Mouse (Mus musculus): Measurements from ENCODE around the gene Platr17.
"Not testable (repeated sequence)": the region's sequence is repeated elsewhere in the genome, so short reads cannot be mapped to it uniquely, and the experiment has no call there.

The Platr17 gene

DNA sequence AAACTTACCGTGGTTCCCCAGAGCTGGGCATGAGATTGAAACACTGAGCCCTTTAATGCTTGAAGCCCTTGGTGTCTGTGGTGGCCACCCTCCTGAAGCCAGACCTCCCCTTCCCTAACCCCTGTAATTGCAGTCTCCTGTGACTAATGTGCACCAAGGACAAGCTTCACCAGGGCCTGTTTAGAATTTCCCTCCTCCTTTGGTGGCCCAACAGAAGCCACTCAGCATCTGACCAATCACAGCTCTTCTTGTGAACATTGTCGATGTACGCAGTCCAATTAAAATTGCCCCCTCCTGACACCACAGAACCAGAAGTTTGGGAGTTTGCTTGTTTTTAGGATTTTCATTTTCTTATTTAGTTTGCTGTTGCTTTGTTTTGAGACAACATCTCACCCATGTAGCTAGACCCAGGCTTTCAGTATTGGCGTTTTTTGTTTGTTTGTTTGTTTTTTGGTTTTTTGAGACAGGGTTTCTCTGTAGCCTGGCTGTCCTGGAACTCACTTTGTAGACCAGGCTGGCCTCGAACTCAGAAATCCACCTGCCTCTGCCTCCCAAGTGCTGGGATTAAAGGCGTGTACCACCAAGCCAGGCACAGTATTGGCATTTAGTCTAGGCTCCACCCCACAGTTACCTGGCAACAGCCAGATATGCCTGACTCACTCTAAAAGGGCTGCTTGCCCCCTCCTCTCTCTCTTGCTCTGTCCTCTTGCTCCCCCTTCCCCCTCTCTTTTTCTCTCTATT is 854 bp upstream of the Platr17 start:
- DNase-seq: not testable (repeated sequence)

DNA sequence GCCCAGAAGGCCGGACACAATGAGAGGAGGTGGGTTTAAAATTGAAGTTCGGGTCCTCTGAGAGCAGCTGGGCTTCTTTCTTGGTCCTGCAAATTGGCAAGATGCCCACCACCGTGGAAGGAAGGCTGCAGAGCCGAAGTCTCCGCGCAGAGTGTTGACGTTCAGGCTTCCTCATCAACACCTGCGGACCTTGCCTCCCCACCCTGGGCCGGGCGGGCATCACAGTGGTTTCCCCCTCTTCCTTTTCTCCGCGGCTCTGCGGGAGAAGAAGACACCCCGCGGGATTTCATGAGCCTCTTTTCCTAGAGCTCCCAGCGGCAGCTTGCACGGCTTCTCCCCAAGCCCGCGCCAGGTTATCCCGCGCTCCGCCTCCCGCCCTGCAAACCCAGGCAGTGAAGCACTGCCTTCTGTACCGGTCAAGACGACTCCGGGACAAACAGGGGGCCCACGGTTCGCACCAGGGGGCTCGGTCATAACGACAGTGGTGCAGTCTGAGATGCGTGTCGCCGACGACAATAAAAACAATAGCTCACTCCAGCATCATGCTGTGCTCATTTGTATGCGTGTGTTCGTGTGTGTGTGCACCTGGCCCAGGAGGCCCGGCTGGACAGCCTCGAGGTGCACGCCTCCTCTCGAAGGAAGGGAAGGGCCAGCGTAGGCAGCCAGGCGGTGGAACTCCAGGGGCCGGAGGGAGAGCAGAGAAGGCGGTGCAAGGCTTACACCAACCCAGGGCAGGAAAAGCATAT is 3.6 kb downstream of the Platr17 start:
- peak; percentile 75 to 84 for DNase-seq

DNA sequence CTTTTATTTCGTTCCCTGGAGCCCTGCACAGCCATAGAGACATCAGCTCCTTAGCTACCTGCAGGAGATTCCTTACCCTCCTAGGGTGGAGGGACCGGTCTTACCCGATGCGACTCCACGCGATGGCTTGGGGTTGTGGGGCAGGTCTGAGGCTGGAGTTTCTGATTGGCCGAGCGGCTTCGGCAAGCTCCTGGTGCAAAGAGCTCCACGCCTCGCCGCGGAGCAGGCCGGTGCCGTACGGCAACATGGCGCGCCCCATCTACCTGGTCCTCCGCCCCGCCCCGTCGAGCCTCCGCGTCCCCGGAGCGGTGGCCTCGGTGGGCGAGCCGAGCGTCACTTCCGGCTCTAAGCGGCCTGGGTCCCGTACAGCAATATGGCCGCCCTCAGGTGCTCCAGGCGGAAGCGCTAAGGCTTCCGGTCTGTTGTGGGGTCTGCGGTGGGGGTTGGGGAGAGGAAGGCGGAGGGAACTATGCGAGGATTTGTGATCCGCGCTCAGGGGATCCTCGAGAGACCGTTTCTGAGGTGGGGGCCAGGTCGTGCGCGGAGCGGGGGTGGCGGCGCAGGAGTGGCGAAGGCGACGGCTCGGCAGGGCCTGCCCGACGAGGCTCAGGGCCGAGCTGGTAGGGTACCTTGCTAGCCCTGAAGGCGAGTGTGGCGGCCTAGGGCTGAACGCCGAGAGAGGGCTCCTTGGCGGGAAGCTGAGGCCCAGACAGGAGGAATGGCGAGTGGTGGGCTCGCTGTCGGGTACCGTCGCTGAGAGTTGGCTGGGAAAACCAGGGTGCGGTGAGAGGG is 4.3 kb downstream of the Platr17 start, which contains the start of gene Daxx:
Gene Daxx, plus strand, starts transcription at position 338 of the 792 bp plus-strand sequence.
- DNase-seq: peak; percentile 98 to 99

DNA sequence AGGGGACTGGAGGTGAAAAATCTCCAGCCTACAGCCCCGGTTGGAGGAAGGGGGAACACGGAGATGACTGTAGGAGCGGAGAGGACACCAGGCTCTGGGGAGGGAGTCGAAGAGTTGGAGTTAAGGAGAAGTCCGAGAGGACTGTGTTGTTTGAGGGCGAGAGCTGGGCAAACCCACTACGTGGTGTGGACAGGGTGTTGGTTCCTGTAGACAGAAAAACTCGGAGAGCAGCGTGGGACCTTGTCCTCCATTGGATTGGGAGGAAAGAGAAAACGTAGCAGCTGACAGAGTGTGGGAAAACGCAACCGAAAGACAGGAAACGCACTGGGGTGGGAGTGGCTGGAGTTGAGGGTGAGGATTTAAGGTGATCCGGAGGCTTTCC is 4.9 kb downstream of the Platr17 start:
- no peak for DNase-seq

DNA sequence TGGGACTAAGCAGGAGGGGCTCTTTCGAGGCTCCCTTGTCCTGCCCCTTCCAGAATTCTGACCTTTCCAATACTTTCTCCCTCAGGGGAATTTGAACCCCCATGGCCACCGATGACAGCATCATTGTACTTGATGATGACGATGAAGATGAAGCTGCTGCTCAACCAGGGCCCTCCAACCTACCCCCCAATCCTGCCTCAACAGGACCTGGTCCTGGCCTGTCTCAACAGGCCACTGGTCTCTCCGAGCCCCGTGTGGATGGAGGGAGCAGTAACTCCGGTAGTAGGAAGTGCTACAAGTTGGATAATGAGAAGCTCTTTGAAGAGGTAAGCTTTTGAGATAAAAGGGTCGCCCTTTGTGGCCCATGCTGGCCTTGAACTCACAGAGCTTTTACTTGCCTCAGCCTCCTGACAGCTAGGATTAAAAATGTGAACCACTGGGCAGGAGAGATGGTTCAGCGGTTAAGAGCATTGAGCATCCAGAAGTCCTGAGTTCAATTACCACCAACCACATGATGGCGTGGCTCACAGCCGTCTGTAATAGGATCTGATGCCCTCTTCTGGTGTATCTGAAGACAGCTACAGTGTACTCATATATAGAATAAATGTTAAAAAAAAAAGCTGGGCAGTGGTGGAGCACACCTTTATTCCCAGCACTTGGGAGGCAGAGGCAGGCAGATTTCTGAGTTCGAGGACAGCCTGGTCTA is 5.6 kb downstream of the Platr17 start:
- no peak for DNase-seq

DNA sequence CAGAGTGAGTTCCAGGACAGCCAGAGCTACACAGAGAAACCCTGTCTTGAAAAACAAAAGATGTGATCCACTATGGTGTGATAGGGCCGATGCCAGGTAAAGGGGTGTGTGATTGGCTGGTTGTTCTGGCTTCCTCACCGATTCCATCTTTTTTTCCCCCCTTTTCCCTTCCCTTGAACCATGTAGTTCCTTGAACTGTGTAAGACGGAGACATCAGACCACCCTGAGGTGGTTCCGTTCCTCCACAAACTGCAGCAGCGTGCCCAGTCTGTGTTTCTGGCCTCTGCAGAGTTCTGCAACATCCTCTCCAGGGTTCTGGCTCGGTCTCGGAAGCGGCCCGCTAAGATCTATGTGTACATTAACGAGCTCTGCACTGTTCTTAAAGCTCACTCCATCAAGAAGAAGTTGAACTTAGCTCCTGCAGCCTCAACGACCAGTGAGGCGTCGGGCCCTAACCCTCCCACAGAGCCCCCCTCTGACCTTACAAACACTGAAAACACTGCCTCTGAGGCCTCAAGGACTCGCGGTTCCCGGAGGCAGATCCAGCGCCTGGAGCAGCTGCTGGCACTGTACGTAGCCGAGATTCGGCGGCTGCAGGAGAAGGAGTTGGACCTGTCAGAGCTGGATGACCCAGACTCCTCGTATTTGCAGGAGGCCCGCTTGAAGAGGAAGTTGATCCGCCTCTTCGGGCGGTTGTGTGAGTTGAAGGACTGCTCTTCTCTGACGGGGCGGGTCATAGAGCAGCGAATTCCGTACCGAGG is 6.3 kb downstream of the Platr17 start:
- DNase-seq: no peak

DNA sequence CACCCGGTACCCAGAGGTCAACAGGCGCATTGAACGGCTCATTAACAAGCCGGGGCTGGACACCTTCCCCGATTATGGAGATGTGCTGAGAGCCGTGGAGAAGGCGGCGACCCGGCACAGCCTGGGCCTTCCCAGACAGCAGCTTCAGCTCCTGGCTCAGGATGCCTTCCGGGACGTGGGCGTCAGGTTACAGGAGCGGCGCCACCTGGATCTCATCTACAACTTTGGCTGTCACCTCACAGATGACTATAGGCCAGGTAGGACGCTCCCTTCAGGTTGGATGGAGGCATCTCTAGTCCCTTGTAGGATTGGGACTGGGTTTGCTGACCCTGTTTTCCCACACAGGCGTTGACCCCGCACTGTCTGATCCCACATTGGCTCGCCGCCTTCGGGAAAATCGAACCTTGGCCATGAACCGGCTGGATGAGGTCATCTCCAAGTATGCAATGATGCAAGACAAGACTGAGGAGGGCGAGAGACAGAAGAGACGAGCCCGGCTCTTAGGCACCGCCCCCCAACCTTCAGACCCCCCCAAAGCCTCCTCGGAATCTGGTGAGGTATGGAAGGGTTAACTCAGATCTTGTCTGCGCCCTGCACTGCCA is 7.0 kb downstream of the Platr17 start:
- DNase-seq: no peak

DNA sequence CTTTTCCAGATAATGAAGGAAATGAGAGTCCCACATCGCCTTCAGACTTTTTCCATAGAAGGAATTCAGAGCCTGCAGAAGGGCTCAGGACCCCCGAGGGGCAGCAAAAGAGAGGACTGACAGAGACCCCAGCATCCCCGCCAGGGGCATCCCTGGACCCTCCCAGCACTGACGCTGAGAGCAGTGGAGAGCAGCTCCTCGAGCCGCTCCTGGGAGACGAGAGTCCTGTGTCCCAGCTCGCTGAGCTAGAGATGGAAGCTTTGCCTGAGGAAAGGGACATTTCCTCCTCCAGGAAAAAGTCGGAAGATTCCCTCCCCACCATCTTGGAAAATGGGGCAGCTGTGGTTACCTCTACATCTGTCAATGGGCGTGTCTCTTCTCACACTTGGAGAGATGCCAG is 8.3 kb downstream of the Platr17 start:
- no peak for DNase-seq

DNA sequence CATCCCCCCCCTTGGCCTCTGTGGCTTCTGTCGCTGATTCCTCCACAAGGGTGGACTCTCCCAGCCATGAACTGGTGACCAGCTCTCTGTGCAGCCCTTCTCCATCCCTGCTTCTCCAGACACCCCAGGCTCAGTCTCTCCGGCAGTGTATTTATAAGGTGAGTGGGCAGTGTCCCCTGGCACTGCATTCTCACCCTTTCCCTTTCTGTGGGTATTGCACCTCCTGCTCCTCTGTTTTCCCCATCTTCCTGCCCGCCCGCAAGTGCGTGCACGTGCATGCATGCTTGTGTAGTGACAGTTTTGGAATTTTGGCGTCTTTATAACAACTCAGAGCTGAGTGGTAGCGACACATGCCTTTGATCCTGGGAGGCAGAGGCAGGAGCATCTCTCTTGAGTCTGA is 9.0 kb downstream of the Platr17 start:
- no peak for DNase-seq

DNA sequence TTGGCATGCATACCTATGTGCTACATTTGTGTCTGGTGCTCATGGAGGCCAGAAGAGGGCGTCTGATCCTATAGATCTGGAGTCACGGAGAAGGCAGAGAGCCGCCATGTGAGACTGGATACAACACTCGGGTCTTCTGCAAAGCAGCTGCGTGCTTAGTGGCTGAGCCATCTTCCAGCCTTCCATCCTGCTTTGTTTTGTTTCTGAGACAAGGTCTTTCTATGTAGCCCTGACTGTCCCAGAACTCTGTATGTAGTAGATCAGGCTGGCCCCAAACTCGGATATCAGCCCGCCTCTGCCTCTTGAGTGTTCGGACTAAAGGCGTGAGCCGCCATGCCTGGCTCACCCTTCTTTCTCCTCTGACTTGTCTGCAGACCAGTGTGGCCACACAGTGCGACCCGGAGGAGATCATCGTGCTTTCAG is 10.0 kb downstream of the Platr17 start:
- DNase-seq: no peak

DNA sequence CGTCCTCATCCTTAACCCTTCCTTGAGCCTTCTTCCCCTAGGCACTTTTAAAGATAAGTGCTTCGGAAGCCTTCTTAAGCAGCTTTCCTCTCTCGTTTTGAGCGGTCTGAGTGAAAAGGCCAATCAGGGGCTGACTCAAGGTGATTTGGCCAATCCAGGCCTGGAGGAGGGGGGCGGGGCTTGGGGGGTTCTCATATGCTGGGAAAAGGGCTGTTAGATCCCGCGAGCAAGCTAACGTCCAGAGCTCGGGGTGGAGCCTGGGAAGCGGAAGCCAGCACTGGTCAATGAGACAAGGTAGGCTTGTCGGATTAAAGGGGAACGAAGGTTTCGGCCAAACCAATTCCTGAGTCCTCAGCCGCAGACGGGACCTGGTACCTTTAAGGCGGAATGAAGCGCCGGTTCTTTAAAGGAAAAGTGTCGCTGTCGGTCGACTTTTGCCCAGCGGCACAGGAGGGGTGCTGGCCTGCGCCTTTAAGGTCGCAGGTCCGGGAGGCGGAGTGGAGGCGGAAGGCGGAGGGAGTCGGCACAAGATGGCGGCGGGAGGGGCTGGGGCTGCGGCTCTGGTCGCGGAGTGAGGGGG is 10.8 kb downstream of the Platr17 start, which contains the start of the genes Tapbp and Zbtb22:
Gene Tapbp, plus strand, starts transcription at position 229 of the 580 bp plus-strand sequence.
Gene Zbtb22, plus strand, starts transcription at position 234 of the 580 bp plus-strand sequence.
- peak; percentile 98 to 99 for DNase-seq

DNA sequence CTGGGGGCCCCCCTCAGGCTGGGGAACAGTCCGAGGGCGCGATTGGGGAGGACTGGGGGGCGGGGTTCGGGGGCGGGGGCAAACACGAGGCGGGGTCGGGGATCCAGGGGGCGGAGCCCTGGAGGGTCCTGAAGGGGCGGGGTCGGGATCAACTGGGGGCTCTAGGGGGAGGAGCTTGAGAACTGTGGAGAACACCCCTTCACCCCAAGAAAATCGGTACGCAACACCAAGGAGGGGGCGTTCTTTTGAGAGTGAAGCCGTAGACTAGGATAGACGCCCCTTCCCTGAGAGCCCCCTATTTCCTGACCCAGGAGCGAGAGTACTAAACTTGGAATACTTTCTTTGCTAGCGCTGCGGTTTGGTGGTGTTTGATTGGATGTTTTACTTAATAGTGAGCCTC is 11.4 kb downstream of the Platr17 start:
- DNase-seq: no peak

DNA sequence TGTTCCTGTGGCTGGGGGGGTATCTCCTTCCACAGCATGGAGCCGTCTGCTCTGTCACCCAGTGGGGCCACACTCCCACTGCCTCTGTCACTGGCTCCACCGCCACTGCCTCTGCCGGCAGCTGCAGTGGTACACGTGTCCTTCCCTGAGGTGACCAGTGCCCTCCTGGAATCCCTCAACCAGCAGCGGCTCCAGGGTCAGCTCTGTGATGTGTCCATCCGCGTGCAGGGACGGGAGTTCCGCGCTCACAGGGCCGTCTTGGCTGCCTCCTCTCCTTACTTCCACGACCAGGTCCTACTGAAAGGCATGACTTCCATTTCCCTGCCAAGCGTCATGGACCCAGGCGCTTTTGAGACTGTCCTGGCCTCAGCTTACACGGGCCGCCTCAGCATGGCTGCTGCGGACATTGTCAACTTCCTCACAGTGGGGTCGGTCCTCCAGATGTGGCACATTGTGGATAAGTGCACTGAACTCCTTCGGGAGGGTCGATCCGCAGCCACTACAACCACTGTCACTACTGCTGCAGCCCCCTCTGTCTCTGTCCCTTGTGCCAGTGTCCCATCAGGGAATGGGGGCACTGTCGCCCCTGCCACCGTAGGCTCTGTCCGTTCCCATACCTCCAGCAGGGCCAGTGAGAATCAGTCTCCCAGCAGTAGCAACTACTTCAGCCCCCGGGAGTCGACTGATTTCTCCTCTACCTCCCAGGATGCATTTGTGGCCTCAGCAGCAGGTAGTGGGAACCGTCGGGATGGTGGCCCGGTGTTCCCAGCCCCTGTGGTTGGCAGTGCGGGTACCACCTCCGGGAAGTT is 12.1 kb downstream of the Platr17 start:
- DNase-seq: peak in 1 of 2 experiments; percentile 26

DNA sequence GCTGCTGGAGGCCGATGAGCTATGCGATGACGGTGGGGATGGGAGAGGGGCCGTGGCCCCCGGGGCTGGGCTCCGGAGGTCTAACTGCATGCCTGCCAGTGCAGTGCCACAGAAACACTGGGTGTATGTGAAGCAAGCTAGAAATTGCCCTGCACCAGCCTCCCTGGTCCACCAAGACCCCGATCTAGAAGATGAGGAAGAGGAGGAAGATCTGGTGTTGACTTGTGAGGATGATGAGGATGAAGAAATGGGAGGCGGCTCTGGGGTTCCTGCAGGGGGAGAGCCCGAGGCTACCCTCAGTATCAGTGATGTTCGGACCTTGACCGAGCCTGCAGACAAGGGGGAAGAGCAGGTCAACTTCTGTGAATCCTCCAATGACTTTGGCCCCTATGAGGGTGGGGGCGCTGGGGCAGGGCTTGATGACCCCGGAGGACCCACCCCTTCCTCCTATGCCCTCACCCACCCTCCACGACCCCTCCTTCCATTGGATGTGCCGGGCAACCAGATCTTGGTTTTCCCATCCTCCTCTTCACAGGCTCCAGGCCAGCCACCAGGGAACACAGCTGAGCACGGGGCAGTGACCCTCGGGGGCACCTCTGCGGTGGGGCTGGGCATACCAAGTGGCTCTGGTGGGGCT is 12.8 kb downstream of the Platr17 start:
- DNase-seq: peak in 1 of 2 experiments; percentile 18

DNA sequence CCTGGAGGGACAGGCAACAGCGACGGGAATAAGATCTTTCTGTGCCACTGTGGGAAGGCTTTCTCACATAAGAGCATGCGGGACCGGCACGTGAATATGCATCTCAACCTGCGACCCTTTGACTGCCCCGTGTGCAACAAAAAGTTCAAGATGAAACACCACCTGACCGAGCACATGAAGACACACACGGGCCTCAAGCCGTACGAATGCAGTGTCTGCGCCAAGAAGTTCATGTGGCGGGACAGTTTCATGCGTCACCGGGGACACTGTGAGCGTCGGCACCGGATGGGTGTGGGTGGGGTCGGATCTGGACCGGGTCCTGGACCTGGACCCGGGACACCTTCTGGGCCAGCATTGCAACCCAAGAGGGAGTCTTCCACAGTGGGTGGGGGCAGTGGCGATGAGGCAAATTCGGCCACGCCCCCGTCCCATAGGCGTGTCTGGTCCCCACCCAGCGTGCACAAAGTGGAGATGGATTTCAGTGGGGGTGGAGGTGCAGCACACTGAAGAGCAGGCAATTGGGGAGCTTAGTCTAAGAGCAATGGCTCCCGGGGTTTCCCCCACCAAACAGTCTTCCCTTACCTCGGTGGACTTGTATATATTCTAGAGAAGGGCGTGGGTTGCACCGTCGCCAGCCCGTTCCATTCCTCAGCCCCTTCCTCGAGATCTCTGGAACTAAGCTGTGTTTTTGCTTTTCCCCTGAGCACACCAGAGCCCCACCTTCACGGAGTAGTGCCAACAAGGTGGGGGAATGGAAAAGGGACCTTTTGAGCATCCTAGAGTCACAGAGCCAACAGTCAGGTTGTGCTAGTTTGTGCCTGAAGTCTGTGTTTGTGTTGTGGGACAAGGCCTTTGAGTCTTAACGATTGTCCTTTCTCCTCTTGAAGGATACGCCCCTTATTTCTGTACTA is 13.6 kb downstream of the Platr17 start:
- no peak for DNase-seq

DNA sequence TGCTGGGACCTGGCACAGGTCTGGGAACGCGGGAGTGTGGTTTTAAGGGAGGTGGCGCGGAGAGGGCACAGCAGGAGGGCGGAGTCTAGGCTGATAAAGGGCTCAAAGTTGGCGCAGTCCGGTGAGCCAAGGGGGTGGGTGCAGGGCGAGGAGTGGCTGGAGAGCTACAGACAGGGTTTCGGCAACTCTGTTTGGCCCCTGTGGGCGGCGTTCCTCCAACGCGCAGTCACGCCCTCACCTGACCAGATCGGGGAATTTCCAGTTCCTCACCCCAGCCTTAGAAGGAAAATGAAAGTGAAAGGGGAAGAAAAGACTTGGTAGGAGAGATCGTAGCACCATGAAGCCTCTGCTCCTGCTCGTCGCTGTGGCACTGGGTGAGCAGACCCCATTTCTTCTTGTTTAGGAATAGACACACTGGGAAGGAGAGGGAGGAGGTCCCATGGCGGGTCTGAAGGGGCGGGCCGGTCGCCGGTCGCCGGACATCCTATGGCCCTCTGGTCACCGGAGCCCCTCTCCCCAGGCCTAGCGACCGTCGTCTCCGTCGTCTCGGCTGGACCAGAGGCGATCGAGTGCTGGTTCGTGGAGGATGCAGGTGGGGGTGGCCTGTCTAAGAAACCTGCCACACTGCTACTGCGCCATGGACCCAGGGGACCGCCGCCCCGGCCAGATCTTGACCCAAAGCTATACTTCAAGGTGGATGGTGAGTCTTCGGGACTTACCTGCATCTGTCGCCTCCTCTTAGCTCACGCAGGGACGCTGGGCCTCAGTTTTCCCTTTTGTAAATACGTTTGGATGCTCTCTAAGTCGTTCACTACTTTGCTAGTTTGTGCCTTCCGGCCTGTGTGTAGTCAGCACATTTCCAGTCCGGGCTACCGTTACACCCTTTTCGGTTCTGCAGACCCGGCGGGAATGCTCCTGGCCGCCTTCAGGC is 14.7 kb downstream of the Platr17 start:
- peak; percentile 66 to 78 for DNase-seq

Data from cerebellum, postnatal 14 days (tissue).